Mouse (Mus musculus): ENCODE results near the gene Dmgdh.

GRCm38 (mm10) chr13:93724206-93724605 is 50.0 kb downstream of the Dmgdh start:
- TF ChIP-seq TAL1 (IDR thresholded peaks at IDR 0.05; ENCODE audit: low read length) (no peak), GATA1 (IDR thresholded peaks at IDR 0.05; ENCODE audit: low read length) (no peak)
